Mouse (Mus musculus) right cerebral cortex, postnatal 36 days (tissue): Measurements from ENCODE around the gene Krtap17-1.

ENCODE experiments used
- DNase-seq, 2 experiments: peaks; one replicate each; pipeline ENCODE4 v3.0.0; 2022; ENCODE audit warnings: low spot score in 2 of 2, mixed read lengths in 1 of 2

Krtap17-1 gene

GRCm38 (mm10) chr11:99965961-99966360 lies 27.8 kb downstream of the Krtap17-1 start:
- no peak for DNase-seq

GRCm38 (mm10) chr11:99964213-99964612 lies 29.6 kb downstream of the Krtap17-1 start:
- no peak for DNase-seq

GRCm38 (mm10) chr11:99948175-99948574 lies 45.6 kb downstream of the Krtap17-1 start, which contains the start of gene Krtap9-5:
Krtap9-5 (plus strand) TSS chr11:99948475.
- no peak for DNase-seq
